Mouse (Mus musculus): ENCODE measurements around the gene Papss1.

The Papss1 gene

DNA sequence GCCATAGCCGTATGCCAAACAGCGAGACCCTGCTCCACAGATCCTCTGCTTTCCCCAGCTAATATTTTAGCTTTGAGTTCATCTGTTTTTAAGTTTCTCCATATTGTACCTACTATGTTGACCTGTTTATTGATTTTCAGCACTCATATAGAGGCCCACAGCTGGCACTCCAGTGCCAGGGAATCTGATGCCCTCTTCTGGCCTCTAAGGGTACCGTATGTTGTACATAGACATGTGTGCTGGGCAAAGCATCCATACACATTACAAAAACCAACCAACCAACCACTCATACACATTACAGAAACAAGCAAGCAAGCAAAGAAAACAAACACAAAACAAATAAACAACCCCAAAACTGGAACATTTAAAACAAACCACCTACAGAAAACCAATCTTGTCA, 22.2 kb downstream of the Papss1 start:
- DNase-seq, result no peak

DNA sequence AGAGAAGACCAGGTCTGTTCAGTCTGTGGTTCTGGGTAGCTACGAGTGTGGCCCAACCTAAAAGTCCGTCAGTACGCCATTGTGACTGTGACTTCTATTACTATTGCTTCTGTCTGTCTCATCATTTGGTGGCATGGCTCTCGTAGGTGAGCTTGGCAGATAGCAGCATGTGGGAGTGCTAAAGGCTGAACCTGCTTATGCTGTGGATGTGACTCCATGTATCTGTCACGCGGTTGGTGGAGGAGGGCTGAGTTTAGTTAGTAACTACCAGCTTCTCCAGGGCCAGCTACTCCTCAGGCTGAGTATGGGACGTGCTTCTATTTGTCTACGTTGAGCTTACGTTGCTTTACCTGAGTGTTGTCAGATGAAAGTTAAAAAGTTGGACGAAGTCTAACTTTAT, 23.4 kb downstream of the Papss1 start:
- DNase-seq, result no peak

DNA sequence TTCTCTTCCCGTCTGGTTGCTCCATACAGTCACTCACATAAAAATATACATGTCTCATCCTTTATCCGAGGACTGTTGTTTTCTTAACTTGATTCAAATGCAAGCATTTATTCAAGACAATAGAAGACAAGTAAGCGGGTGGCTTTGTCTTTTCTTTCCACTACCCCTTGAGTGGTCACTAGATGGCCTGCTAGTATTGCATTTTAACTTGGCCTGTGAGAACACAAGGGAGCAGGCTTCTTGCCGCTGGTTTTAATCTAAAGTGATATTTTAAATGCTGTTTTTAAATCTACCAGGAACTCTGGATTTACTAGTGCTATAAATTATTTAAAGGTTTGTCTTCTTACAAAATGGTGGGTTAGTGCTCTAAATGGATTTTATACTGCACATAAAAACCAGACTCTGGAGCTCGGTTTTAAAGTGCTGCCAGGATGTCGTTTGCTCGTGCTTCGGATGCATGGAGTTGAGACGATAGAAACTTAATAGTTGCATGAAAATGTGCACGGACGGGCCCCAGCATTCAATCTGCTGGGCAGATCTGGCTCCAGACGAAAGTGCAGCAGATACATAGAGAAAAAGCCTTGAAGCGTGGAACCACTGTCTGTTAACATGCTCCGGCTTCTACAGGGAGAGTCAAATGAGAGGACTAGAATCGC, 28.7 kb downstream of the Papss1 start:
- no peak for DNase-seq

DNA sequence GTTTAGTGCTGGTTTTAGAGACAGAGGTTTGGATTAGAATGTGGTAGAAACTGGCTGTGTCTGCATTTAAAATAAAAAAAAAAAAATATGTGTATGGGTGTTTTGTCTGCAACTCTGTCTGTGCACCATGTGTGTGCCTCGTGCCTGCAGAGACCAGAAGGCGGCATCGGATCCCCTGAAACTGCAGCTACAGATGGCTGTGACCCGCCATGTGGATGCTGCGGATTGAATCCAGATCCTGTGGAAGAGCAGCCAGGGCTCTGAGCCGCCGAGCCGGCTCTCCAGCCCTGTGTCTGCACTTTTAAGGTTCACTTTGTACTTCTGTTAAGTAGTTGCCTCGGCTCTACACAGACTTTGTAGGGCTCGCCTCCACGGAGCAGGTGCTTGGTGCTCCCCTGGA, 29.8 kb downstream of the Papss1 start:
- DNase-seq, result no peak

DNA sequence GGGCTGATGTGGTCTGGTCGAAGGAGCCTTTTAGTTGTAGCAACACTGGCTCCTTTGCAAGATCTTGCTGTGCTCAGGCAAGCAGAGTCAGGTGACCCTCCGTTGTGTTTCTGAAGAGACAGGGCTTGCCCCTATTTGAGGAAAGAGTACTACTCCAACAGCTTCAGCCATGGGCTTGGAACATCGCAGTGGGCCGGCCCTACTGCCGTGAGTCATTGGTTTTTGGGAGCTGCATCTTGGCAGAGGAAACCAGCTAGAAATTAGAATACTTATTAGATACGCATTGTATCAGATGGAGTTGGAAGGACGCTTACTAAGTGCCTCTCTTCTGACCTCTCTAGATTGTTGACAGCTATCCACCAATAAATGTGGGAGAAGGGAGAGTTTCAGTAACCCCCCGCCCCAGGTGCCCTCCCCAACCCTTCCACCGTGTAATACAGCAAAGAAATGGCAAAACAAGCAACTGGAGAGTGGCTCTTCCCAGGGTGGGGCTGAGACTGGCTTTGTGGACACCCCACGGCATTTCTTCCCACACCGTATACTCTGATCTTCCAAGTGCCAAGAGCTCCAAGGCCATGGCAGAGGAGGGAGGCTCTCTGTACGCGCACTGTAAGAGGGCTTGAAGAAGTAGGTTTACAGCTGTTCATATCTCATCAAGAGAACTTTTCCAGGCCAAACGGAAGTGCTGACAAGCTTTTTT, 31.1 kb downstream of the Papss1 start:
- DNase-seq, result no peak

DNA sequence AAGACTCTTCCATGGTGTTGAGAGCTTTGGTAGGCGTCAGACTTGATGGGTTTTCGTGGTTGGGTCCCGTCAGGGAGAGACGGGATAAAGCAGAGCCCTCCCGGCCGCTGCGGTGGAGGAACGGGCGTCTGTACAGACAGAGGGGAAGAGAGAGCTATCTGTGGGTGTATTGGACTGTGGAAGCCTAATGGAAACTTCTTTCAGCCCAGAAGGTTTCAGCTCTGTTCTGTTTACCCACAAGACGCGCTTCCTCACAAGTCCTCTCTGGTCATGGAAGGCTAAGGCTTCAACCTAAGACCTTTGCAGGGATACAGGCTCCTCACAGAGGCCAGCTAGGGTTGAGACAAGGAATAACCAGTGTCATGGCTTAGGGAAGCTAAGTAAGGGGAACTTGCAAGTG, 36.2 kb downstream of the Papss1 start:
- DNase-seq, result no peak

DNA sequence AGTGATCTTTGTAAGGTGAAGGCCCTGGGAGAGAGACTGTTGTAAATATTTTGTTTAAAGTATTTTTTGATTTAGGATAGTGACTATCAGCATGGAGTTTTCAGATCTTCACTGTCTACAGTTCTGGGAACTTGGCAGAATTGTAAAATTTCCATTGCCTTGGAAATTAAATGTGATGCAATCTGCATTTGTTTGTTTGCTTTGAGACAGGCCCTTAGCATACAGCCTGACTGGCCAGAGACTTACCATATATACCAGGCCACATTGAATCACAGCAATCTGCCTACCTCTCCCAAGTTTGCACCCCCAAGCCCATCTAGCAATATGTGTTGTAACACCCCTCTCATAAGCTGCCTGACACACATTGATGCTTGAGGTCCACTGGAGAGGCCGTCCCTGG, 36.8 kb downstream of the Papss1 start:
- no peak for DNase-seq

DNA sequence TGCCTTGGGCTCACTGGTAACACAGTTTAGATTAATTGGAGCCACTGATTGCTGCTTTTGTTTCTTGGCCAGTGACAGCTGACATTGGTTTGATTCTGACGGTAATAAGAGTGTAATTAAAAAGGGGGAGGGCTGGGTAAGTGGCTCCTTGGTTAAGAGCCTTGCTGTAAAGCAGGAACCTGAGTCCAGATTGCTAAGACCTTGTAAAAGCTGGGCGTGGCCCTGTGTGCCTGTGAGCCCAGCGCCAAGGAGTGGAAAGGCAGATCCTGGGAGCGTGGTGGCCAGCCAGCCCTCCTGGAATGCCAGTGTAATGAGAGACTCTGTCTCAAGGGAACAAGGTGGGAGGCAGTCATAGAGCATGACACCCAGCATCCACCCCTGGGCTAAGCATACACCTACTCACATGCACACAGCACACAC, 38.4 kb downstream of the Papss1 start:
- DNase-seq, result no peak

DNA sequence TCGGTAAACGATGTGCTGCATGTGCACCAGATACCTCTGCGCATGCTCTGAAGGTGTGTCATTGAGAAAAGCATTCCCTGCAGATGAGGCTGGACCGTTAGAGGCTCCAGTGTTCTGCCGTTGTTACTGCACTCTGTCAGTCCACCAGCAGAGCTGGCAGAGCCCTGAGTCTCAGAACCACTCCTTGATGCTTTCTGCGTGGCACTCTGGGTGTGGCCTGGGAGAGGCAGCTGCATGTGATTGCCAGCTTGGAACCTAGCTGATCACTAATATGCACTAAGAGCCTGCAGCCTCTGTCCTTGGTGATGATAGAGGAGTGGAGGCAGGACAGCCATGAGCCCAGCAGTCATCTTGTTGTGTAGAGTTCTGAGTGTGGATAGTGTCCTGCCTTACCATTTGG, 43.5 kb downstream of the Papss1 start:
- DNase-seq, result no peak

DNA sequence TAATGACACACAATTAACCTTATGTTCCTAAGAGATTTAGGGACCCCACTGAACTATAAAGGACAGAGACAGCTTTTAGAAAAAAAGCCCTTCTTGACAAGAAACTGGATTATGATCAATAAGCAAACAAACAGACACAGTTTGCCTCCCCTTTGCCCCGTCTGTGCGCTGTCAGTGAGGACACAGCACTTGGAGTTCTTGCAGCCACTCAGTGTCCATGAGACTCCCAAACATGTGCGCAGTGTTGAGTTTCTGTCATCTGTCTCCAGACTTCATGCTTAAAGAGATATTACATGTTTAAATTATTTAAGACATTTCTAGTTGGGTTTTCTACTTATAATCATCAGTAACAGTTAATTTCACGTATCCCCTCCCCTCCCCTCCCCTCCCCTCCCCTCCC, 45.1 kb downstream of the Papss1 start:
- no peak for DNase-seq

DNA sequence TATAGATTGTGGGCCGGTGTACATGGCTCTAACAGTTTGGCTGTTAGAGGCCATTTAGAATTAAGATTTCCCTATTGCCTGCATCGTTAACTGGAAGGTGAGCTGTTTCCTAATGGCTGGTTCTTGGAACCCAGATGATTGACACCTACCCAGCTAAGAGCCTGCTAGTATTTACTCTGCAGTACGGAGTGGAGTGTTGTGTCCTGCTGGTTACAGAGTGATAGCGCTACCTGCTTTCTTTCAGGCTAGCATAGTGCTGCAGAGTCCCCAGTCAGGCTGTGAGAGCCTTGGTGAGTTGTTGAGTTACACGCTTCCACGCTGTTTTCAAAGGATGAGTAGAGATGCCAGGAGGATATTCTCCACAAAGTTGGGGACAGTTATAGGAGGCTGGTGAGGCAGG, 46.0 kb downstream of the Papss1 start:
- DNase-seq, result no peak

DNA sequence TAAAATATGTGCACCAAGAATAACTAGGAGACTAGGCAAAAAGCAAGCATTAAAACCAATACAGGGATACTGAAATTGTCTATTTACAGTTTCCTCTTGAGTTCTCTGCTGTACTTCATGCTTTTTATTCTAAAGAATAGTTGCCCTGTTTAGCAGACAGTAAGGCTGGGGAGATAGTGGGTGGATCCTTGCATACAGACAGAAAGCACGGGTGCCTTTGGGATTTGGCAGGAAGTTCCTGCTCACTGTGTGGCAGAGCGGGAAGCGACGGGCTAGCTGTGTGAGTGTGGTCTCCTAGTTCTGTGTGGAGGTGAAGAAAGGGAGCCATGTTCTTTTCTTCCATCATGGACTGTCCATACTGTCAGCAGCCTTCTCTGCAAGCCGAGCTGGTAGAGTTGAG, 48.3 kb downstream of the Papss1 start:
- no peak for DNase-seq

DNA sequence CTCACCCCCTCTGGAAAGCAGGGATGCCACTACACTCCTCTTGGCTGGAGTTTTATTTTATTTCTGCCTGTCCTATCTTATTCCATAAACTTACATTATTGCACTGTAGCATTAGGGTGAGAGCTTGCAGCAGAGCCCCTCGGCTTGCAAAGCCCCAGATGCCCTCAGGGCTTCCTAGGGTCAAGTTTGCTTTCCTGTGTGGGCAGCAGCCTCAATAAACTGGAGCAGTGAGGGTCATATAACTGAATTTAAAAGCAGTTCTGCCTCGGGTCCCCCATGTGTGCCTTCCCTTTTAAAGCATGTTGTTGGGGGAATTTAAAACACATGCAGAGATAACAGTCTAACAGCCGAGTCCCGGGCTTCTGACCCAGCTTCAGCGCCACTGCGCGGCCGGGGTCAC, 49.5 kb downstream of the Papss1 start:
- no peak for DNase-seq

DNA sequence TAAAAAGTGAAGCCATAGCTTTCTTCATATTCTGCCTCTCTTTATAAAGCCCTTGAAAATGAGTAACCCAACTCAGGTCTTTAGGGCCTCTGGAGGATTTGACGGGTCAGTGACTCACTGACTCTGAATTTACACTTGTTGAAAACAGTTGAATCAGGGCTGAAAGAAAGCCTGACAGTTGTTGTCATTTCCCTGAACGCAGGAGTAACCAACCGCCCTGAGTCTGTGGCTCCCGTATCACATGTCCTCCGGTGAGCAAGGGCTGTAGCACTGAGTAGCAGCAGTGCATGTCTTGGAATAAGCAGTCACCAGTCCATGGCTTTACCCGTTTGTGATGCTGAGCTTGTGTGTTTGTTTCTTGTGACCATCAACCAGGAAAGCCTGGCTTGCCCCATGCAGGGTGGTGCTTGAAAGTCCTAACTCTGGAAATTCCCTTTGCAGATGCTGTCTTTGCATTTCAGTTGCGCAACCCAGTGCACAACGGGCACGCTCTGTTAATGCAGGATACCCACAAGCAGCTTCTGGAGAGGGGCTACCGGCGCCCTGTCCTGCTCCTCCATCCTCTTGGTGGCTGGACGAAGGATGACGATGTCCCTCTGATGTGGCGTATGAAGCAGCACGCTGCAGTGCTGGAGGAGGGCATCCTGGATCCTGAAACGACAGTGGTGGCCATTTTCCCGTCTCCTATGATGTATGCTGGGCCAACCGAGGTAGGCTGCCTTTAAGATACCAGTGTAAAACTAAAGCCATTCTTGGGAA, 54.2 kb downstream of the Papss1 start:
- no peak for DNase-seq

DNA sequence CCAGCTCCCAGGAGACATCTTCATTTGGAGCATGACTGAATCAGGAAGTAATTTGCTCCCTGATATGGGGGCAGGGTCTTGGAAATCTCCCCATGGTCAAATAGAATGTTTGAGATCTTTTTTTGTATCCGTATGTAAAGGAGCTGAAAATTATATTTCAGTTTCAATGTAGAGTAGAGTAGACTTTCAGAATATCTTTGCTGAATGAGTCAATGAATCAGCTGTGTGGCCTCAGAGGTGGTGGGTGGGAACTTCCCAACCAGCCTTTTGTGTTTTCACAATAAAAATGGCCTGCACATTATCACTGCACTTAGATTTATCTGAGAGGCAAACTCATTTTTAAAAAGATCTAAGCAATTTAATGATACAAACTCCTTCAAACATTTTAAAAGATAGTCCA, 58.6 kb downstream of the Papss1 start:
- no peak for DNase-seq

DNA sequence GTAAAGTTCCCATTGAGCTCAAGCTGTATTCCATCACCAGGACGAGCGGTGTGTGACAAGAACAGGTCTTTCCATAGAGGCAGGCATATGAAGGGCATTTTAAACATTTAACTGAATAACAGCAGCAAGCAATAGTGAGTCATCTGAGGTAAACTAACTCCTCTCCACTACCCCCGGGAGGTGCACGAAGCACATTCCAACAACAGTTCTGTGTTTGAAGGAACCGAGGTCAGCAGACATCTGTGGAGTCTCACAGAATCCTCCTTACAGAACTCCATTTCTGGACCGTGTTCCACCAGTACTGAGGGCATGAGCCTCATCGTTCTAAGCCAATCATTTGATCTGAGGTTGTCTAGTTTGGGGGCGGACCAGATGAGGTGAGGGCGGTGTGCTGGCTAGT, 59.5 kb downstream of the Papss1 start:
- DNase-seq, result no peak

DNA sequence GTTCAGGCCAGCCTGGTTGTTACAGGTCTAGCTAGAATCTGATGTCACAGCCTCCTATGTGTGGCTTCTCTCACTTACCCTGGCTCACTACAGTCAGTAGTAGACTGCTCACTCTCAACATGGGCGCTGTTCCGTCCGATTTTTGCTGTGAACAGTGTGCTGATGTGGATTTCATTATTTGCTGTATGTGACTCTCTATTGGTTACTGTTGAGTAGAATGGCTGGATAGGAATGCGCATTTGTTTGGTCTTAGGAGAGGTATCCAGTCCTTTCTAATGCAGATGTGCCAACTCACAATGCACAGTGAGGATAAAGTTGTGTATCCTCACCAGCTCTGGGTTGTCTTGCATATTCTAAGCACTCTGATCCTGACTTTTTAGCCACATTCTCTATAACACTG, 62.9 kb downstream of the Papss1 start:
- DNase-seq, result no peak

DNA sequence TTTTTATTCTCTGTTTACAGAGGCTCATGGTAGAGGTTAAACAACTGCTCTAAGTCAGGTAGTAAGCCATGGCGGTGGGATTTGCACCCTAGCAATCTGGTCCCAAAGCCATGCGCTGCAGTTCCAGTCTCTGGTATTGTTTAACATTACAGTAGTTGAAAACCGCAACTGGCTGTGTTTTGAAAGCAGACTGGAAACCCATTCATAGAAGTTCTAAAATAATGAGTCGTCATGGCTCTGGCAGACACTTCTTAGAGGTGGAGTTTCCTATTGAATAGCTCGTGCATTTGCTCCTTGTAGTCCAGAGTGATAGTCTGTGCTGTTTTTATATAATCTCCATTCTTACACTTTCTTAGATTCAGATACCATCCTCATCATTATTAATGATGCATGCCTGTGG, 63.7 kb downstream of the Papss1 start:
- DNase-seq, result no peak

DNA sequence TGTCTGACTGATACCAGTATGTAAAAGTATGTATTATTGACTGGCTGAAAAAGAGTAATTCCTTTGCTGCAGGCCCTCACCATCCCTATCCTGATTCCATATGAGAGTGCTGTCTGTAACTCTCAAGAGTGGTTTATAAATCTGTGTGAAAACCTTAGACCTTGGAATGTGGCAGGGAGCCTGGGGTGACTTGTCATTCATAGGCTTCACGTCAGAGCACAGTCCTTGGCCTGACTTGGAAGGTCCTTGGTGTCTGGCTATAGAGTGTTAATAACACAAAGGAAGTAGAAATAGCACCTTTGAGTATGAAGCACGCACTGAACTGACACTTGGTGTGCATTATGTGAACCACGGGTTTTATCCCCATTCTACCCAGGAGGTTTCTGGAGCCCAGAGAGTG, 64.4 kb downstream of the Papss1 start:
- DNase-seq, result no peak

DNA sequence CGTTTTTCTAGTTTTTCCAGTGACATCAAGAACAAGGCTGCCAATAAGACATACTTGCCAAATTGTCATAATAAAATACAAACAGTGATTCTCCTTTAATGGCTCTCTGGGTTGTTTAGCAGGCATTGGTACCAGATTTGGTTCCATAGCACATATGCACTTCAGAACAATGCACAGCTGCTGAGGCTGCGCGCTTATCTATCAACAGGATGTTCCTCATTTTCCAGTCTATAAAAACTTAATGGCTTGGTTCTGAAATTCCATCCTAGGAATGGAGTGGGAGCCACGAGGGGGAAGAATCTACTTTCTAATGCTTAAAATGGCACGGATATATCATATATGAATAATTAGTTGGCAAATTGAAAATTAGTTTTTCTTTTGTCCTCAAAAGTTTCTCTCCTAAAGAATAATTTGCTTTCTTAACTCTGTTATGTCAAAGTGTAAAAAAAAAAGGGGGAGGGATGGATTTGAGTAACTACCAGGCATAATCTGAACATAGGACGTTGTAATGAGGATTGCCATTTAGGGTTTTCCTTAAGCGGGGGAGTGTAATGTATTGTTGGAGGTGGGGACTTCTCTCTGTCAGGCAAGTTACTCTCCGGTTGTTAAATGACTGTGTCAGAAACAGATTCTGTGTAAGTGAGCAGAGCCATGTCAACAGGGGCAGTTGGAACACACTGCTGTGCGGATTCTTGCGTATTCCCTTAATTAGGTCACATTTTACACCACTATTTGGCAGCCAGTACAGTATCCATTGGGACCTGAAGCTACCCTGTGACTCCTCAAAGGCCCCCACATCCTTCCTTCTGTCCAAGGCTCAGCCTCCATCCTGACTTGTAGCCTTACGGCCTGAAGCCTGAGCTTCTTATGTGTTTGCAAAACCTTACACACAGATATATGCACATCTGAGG, 66.1 kb downstream of the Papss1 start:
- no peak for DNase-seq

DNA sequence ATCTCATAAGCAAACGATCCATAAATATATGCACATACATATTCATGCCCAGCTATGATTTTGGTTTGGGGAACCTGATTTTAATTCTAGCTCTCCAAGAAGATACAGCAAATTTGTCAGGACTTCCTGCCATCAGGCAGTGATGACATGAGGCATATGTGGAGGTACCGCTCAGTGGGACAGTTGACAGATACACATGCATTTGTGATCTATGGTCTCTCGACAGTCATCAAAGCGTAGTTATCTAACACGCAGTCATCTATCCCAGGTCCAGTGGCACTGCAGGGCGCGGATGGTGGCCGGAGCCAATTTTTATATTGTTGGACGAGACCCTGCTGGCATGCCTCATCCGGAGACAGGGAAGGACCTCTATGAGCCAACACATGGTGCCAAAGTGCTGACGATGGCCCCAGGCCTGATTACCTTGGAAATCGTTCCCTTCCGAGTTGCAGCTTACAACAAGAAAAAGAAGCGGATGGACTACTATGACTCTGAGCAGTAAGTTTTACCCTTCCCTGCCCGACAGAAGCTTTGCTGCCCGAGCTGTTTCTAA, 66.8 kb downstream of the Papss1 start:
- no peak for DNase-seq

DNA sequence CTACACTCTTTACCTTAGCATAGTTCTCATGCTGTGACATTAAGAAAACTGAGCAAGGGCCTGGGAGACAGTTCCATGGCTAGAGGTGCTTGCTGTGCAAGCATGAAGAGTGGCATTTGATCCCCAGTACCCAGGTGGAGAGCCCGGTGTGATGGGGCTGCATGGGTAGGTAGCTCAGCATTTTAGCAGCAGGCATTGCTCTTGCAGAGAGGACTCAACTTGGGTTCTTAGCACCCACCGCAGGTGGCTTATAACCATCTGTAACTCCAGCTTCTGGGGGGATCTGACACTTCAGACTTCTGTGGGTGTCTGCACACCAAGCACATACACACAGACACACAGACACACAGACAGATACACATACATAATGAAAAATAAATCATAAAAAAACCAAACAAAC, 69.5 kb downstream of the Papss1 start:
- DNase-seq, result no peak

DNA sequence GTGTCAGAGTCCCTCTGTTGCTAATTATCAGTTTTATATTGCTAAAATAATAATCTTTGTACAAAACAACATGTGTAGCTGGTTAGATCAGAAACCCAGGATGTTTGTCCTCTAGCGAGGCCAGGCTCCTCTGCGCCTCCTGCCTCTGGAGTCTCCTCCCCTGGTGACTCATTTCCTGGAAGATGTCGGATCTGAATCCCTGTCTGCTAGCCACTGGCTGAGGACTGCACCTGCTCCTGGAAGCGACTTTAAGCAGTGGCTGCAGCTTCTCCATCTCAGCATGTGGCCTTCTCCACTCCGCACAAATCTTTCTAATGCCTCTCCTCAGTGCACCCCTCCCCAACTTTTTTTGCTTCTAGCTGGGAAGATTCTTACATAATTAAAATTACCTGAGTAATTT, 71.6 kb downstream of the Papss1 start:
- DNase-seq, result no peak
